Mouse (Mus musculus) thymus, adult 18-20 months (tissue): ENCODE results near the gene Nptx1.
A peak's percentile ranks its signal among the peaks of the same experiment; 100 is the strongest.

Experiments
- DNase-seq, 2 experiments: peaks; one replicate each; pipeline ENCODE4 v3.0.0; 2022; ENCODE audit warnings: mixed read lengths in 2 of 2

Nptx1 gene

DNA sequence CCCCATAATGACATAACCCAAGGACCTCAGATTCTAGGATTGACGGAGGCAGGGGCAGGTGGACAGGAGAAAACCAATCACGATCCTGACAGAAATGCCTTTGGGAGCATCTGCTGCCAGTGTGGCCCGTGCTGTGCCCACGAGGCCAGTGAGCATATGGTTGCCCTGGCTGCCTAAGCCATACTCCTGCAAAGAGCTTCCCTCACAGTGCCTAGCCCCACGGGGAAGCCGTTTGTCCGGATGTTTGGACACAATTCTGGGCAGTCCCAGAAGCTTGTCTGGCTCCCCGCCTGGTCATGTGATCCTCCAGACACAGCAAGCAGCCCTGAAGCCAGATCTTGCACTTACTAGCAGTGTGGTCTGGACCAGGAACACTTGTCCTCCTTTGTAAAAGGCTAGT lies 24.8 kb downstream of the Nptx1 start:
- DNase-seq = no peak

DNA sequence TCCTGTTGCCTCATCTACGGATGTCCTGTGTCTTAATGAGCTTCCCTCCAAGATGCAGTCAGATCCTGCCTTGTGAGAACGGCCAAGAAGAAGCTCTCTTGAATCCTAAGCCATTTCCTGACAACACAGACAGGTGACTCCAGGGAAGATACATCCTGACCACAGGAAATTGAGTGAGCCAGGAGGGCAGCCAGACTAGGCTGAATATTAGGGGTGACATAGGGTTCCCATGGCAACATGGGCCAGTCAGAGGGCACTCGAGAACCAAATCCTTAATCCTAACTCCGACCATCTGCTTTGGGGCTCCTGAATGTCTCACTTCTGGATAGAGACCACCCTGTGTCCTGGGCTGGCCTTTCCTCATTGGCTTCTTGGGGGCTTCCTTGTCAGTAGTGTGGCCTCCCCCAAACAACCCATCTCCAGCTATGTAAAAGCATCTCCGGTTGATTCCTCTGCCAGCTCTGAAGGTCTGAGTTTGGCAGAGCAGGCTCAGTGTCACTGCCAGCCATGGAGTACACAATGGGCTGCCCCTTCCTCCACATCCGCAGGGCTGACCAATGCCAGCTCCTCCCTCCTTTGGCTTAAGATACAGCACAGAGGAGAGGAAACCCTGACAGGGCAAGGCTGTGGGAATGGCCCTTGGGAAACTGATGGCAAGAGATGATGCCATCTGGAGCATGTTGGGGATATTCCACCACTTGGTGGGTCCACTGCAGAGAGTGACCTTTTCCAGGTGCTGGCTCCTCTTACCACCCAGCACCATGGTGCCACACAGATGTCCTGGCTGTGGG lies 25.4 kb downstream of the Nptx1 start:
- no peak for DNase-seq

DNA sequence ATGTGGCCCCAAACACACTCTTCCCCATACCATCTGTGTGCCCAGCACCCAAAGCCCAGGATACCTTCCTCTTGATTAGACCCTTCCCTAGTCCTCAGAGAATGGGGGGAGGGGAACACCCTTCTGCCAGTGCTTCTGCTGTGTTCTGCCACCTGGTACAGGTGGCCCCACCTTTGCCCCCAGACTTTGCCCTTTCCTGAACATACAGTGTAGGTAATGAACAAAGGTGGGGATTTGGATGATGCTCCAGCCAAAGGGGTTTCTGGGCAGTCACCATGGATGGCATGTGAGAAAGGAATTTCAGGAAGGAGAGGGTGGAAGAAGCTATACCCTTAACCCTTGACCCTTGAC lies 26.9 kb downstream of the Nptx1 start:
- DNase-seq = no peak

DNA sequence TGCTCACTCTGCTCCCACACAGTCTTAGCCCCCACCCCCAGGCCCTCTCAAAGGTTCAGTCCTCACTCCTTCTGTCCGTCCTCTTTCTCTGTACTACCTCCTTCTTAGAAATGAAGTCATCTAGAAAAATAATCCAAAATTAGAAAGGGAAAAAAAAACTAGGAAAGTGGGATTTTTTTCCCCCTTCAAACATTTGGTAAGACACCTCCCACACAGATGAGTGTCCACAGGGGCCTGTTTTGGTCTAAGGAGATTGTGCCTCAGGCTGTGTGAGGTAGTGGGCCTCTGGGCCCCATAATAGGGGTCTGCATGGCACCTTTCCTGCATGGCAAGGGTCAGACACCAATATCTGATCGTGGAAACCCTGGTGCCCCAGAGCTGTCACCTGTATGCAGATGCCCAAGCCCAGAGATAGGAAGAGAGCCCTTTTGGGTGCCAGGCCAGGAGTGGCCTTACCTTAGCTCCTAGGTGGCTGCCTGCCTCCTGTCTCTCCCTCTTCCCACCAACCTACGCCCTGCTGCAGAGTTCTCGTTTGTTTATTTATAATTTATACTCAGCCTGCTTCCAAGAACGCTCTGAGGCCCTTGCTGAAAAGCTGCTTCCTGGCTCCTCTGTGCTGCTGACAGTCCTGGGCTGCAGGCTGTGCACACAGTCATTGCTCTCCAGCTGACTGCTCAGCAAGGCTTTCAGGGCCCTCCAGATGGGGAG lies 27.4 kb downstream of the Nptx1 start:
- DNase-seq = no peak

DNA sequence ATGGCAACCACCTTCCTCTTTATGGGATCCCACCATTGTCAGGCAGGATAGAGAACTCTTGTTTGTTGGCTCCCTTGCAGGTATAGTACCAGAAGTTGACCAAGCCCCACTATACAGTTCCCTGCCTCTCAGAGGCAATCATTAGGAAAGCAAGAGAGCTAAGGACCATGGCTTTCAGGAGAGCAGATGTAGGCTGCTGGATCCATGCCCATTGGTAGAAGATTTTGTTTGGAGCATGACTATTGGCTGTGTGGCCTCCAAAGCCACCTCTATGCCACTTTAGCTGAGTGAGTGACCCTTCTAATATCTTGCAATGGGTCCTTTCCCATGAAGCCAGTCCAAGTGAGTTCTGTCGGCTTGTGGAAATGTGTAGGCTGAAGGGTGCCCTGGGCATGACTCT lies 28.2 kb downstream of the Nptx1 start:
- DNase-seq = no peak

DNA sequence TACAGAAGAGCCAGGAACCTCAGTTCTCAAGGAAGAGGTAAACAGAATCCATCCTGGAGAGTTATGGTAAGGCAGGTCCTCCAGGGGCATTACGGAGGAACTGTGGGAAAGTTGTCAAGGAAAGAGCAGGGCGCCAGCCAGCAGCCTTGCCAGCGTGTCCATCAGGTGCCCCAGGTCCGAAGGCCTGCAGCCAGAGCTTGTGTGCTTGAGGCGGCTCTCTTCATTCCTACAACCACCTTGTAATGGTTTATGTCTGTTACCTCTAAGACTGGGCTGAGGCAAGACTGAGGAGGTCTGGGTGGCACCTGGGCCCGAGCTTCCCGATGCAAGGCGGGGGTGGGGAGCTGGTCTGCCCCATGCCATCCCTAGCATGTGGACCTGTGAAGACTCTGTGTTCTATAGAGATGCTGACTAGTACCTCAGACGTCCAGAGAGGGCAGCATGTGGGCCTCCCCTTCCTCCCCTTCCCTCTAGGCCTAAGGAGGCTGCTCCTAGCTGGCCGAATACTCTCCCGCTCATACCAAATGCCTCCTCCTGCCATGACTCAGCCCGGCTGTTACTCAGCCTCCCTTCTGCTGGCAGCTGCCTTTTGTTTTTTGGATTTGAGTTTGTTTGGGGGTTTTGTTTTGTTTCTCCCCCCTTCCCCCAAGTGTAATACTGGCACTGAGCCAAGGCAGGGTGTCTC lies 30.7 kb downstream of the Nptx1 start:
- no peak for DNase-seq

DNA sequence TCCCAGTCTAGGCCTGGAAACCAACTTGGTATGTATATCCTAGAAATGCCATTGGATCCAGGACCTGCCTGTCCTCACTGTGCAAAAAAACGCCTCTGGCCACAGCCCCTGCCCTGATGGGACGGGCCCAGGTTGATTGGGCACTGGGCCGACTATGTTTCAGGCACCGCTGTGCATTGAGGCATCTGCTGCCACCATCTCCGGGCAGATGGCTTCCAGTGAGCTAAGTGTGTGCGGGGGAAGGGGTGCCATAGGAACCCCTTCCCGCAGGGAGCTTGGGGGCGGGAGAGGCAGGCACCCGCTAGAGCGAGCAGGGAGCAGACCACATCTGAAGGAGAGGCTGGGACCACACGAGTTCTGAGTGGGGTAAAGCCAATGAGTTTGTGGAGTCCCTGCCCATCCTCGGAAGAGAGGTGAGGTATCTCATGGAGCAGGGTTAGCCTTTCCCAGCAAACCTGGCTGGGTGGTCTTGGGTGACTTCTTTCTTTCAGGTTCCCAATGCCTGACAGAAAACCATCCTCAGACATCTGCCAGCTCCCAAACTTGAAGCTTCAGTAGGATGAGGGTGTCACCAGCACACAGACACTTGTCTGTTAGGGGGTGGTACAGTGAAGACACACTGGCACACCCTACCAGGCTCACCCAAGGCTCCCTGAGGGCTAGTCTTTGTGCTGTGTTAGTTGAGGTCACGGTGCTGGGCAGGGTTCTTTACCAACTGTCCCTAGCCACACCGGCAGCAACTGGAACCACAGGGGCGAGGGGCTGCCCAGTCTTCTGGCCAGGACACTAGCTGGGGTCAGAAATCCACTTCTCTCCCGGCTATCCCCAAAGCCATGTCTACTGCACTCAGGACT lies 31.5 kb downstream of the Nptx1 start:
- no peak for DNase-seq

DNA sequence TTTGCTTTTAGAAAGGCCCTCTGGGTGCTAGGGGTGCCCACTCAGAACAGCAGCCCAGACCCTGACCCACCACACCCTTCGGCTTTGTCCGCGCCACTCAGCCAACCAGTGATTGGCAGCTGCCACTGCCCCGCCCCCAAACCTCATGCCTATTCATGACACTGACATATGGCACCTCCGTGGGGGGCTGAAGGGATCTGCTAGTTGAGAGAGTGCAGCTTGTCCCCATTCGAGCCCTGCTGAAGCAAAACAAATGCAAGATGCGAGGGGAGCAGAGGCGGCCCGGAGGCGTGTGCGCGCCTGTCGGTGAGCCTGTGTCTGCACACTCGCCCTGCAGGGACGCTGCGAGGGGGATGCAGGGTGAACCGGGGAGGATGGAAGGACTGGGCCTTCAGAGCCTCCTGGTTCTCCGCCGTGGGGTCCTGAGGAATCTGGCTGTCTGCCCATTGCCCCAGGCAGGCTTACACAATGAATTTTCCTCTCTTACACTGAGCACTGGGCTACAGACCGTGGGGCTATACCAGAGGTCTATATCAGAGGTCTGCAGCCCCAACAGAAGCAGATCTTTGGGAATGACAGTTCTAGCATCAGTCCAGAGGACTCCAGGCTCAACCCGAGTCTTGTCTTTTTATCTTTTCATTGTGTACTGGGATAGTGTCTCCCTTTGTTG lies 32.5 kb downstream of the Nptx1 start:
- no peak for DNase-seq

DNA sequence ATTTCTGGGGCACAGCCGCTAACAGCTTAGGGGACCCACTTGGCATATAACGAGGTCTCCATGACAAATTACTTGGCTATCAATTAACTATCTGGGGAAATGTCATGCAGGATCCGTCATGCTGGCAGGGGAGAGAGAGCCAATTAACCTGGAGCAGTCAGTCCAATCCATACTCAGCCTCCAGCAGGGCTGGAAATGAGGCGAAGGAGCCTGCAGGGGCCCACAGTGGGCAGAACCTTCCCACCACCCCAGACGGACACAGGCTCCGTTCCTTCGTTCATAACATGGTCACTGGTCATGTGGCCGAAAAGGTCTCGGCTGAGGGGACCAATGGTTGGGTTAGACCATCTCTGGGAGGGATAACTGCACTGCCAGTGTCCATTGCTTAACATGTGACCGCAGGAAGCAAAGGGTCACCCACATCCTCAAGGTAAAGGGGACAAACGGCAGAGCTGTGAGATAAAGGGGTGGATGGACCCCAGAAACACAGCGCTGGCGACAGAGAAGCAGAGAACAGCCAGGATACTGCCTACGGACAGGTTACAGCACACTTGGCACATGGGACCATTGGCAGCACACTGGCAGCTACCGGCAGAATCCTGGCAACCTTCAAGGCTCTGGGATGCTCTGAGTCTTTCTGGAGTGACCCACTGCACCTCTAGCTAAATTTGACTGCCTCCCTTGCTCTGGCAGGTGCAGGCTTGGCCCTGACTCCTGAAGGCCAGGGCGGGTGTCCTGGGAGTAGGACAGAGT lies 33.3 kb downstream of the Nptx1 start:
- no peak for DNase-seq

DNA sequence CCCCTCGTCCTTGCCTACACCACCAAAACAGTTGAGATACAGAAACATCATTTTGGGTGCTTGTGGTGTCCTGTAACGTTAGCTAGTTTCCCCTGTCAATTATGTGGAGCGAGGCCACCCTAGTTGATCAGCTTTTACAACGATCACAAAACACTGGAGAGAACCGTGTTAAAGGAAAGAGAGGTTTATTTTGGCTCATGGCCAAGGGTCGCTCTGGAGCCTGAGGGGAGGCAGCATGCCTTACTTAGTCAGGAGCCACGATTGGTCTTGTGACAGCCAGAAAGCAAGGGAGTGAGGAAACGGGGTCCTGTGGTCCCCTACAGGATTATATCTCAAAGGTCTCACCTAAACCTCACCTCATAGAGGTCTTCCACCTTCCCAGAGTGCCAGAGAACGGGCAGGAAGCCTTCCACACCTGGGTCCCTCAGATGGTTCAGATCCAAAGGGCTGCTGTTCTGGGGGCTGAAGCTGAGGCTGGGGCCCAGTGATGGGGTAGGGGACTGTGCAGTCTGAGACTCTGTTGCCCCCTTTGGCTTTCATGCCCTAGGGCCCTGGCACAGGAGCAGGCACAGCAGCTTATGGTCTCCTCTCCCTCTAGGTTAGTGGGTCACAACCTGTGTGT lies 34.4 kb downstream of the Nptx1 start:
- DNase-seq = no peak

DNA sequence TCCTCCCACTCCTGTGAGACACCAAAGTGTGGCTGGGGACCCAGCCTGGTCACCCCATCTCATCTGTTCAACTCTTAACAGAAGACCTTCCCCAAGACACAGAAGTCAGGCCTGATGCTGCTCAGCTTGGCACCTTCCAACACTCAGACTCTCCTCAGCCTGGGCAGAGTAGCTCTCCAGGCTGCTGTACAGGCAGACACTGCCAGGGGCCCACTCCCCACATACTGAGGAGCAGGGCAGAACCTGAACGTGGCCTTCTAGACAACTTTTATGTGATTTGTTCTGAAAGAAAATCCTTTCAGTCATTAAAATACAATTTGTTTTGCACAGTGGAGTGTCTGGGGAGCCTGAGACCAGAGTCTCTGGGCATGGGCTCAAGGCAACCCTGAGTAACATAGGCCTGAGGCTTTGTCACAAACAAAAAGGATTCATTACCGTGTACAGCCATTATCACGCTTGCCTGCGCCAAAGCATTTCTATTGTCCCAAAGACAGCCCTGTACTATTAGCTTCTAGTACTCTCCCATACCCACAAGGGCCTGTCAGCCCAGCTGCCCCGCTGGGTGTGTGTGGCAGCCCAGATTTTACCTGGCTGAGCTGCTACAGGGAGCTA lies 38.3 kb downstream of the Nptx1 start:
- DNase-seq = no peak

DNA sequence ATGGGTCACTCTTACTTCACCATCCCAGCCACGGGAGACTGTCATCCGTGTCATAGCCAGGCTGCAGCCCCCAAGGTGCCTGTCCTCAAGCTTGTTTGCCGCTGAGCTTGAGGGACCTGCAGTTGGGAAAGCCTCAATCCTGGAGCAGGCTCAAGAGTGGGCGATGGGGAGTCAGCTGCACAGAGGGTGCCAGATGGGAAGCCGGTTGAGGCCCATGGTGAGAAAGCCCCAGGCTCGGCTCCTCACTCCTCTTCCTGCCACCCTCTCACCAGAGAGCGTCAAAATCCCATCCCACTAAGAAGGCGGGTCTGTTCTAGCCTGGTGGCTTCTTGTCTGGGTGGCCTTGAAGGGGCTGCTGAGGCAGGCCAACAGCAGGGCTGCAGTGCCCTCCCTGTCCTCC lies 39.8 kb downstream of the Nptx1 start:
- DNase-seq = no peak

DNA sequence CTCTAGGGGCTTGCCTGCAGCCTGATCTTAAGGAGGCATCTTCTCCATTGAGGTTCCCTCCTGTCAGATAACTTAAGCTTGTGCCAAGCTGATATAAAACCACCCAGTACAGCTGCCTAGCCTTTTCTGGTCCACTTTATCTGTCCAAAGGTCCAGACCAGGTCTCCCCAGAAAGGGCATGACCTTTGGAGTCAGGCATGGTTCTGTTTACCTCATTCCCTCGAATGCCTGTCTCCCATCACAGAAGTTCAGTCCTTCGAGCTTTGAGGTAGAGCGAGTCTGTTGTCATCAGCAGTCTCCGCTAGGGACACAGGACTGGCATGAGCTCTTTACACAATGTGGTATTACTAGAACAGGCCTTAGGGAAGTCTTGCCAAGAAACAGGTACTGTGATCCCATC lies 41.2 kb downstream of the Nptx1 start:
- no peak for DNase-seq

DNA sequence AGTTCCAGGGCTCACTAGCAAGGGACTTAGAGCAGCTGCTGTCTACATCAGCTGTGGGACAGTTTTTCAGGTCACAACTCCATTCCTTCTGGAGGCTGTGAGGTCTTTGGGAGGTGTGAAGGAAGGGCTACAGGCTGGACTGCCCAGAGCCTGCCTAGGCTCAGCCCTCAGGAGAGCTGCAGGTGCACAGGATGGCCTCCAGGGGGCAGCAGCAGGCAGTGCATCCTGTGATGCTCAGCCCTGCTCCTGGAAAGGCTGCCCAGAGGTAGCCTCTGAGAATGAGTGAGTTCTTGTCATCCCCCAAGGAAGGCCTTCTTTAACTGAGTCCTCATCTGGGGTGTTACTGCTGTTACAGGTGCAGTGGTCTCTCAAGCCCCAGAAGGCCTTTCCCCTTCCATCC lies 43.9 kb downstream of the Nptx1 start:
- peak; percentile 23 to 30 for DNase-seq

DNA sequence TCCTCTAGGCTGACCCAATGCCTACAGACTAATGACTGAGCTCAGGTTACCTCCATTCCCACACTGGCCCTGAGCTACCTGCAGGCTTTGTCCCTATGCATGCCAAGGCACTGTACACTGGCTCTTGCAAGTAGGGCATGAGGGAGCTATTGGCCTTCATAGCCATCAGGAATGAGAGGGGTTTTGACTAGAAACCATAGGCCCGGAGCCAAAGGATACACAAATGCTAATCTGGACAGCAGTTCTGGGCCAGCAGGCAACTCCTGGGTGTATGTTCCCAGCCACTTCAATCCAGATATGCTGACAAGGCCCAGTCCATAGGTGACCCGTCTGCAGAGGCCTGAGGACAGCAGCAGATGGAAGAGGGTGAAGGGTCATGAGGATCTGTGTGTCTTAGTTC lies 47.5 kb downstream of the Nptx1 start:
- DNase-seq = no peak

DNA sequence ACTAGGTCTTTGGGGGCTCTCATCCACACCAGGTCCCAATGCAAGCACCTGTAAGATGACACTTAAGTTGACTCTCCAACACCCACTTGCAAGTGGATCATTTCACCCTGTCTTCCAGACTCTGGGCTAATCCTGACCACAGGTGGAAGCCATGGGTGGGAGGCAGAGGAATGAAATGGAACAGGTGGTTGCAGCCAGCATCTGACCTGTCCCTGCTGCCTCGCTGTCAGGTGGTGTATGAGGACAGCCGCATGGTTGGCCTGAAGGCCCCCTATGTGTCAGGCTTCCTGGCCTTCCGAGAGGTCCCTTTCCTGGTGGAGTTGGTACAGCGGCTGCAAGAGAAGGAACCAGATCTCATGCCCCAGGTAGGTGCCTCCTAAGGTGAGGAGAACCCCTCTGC lies 48.3 kb downstream of the Nptx1 start:
- no peak for DNase-seq

DNA sequence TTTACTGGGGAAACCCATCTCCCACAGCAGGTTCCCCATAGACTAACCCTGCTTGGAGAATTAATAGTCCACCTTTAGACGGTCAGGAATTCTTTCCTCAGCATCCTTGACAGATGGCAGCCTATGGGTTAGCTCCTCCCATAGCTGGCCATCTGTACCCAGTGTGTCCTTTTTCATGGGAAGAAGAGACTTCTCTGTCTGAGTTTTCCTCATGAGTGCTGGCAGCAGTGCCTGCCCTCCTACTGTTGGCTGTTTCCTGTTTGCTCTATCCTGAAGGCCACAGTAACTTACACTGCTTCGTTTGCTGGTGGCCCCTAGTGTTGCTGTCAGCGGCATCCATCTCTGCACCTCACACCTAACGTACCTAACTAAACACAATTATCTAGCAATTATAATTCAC lies 50.1 kb downstream of the Nptx1 start:
- DNase-seq = no peak

DNA sequence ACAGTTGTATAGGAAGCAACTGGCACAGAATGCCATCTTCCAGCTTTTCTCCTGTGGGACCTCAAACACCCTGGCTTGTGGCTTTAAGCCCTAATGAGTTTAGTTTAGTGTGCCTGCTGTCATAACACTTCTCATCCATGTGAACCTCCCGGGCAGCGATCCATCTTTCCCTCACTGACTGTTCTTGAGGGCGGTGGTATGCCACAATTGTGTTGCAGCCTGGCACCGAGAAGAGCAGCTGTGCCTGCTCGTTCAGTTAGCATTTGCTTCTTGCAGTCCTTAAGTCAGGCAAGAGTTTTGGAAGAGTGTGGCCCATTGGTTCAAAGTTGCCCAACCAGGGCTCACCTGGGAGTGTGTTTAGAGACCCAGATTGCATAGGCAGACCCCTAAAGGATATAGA lies 51.4 kb downstream of the Nptx1 start:
- no peak for DNase-seq

DNA sequence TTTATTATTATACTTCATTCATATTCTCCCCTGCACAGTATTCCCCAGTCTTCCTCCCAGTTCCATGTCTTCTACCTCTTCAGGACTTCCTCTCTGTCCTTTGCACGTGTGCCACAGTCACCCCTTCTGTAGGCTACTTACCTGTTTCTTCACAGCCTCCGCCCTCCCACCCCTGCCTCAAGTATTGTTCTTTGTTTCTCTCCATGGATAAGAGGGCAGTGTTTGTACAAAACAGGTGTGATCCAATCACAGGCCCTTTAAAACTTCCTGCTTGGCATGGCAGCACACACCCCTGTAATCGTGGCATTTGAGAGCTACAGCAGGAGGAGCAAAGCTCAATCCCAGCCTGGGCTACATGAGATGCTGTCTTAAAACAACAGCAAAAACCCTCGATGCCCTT lies 54.0 kb downstream of the Nptx1 start:
- DNase-seq = no peak

DNA sequence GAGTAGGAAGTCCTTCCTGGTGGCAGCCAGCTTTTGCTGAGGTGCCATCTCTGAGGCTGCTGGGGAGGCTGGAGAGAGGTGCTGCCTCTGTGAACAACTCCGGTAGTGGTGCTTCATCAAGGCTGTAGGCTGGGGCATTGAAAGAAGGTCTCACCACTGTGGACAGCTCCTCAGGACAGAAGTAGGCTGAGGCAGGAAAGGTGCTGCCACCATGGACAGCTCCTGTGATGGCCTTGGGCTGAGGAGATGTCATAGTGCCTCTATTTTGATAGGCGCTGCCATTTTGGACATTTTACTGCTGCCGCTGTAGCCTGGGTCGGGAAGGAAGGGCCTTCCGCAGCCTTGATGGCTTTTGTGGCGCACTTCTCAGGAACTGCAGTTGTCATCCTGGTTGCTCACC lies 54.7 kb downstream of the Nptx1 start:
- no peak for DNase-seq

DNA sequence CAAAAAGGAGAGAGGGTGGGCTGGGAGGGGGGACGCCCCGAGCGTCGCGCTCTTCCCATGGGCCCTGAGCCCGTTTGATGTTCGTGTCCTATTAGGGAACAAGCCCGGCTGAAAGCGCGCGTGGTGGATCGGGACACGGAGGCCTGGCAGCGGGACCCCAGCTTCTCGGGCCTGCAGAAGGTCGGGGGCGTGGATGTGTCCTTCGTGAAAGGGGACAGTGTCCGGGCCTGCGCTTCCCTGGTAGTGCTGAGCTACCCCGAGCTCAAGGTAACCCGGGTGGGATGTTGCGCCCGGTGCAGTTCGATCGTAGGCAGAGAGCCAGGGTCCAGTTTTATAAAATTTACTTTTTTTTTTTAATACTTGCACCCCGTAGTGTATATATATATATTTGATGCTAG lies 55.9 kb downstream of the Nptx1 start:
- DNase-seq = no peak
